Mouse (Mus musculus) right cerebral cortex, postnatal 36 days (tissue): ENCODE results near the gene Ifngr2.

ENCODE experiments used
- DNase-seq, 2 experiments: peaks; one replicate each; pipeline ENCODE4 v3.0.0; 2022; ENCODE audit warnings: low spot score in 2 of 2, mixed read lengths in 1 of 2

The Ifngr2 gene

DNA sequence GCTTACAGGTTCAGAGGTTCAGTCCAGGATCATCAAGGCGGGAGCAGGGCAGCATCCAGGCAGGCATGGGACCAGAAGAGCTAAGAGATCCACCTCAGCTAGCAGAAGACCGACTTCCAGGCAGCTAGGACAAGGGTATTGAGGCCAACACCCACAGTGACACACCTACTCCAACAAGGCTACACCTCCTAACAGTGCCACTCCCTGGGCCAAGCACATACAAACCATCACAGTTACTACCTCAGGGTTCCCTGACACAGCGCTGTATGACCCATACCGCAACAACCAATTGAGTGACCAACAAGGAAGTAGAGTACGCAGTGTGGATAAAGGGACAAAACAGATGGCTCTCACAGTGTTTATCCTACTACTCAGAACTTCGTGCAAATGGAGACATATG, 10.5 kb upstream of the Ifngr2 start:
- no peak for DNase-seq

DNA sequence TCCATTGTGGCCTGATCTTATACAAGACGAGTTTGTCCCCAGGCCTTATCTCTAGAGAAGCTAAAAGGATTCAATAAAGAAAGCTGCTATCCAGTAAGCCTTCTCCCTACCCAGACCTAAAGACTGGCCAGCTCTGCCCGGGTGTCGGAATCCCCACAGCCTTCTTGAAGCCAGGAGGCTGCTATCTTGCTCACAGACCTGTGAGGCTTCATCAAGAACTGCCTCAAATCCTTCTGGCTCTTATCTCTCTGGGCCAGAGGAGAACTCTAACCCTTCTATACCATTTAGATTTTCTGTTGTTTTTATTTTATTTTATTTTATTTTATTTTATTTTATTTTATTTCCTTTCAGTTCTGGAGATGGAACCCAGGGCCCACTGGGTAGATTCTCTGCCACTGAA, 9.8 kb upstream of the Ifngr2 start:
- DNase-seq = no peak

DNA sequence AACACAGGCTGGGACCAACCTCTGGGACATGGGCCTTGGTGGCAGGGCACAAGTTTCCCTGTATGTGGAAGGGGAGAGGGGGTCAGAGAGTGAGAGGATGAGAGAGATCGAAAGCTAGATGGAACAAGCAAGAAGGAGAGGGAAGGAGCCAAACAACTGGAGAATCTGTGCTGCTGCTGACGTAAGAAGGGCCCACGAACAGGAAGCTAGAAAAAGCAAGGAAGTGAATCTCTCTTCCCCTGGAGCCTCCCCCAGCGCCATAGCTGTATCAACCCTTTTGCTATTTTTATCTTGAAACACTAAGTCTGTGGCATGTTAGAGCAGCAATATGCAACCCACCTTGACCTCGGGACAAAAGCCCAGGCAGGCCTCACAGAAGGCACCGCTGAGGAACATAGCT, 8.8 kb upstream of the Ifngr2 start:
- no peak for DNase-seq

DNA sequence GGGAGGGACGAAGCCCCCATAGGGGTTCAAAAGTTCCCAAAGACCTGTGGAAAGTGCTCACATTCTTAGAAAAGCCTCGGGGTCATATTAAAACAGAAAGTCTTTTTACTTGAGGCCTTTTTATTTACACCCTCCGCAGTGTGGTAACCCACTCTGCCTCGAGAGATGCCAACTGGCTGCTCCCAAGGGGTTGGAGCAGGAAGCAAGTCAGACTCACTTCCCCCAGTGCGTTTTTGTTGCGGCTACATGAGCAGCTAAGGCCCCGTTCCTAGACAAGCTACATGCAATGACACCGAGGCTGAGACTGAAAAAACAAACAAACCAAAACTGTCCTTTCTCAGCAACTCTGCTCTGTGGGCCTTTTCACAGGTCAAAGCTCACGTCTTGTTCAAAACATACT, 8.4 kb upstream of the Ifngr2 start:
- DNase-seq = no peak

DNA sequence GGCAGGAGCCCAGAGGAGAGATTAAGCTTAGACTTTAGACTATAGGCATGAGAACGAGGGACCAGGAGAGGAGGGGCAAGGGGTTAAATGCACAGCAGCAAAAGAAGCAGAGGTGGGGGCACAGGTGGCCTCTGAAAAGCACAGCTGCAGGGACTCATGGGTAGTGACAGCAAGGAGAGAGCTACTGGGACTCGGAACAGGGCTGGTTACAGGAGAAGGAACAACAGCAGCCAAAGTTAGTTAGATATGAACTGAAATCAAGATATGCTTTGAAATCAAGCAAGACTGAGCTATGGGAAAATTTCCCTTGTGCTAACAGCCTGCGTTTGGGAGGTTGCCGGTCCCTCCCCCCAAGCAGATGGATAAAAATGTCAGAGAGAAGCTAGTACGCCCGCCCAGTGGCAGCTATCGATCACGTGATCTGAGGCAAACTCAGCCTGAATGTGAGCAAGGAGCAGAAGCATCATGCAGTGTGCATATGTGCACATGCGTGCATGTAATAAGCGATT, 5.2 kb upstream of the Ifngr2 start:
- DNase-seq = no peak

DNA sequence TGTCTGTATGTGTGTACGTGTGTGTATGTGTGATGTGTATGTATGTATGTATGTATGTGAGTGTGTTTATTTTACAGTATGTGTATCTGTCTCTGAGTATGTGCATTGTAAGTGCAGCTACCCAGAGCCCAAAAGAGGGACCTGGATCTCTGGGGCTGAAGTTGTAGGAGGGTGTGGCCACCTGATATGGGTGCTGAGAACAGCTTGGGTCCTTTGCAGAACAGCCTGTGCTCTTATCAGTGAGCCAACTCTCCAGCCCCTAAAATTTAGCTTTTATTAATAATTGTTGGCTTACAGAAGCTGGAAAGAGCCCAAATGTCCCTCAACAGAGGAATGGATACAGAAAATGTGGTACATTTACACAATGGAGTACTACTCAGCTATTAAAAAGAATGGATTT, 3.3 kb upstream of the Ifngr2 start:
- DNase-seq = no peak

DNA sequence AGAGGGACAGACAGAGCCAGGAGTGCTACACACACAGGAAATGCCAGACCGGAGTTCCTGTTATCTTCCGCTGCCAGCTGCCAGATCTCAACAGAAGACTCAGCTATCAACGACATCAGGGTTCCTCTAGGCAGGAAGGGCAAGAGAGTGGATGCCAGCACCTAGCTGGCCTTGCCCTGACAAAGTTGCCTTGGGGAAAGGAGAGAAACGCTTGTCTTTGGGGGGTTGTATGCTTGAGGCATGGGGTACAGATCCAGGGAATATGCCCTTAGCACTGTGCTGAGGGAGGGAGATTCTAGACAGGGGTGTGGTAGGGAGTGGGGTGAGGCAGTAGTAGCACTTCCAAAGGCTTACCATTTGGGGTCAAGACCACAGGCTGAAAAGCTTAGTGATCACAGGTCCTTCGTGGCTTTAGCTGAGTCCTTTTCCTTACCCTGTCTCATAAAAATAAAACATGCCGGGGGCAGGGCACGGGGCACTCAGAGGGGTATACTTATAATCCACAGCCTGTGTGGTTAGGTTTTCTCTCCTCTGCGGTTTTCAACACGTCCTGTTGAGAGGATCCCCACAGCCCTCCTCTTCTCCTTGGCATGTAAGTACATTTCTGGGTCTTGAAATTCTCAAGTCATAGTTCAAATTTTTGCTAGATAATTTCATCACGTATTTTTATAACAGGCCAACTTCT, 1.1 kb upstream of the Ifngr2 start:
- no peak for DNase-seq

DNA sequence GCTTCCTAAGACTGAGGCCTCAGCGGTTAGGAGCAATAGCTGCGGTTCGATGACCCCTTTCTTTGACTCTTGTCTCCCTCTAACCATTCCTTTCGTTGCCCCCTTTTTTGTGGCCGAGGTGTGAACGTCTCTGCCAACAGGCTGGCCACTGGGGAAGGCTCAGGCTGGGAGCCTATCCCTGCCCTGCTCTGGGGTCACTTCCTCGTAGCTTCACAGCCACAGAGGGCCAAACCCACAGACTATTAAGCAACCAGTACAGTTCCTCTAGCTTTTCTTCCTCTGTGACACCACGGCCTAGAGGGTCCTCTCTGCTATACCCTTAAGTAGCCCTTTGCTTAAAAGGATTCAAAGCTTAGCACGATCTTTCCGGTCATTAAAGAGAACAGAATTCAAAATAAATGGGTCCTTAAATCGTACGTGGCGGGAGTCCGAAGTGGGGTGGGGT, 459 bp upstream of the Ifngr2 start:
- no peak for DNase-seq

DNA sequence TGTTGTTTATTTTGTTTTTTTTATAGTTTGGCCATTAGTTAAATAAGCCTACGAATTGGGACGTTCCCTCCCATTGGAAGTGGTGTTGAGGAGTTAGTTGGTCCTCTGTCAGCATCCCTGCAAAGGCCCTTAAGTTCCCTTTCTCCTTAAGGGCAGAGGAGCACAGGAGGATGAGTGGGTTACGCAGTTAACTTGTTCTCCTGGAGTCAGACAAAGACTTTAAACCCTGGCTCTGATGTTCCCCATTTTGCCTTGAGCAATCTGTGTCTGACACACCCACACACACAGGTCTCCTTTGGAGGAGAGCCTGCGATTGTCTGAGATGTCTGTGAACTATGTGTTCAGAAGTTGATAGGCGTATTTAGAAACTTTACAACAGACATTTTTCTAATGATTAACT, 1.1 kb downstream of the Ifngr2 start:
- no peak for DNase-seq

DNA sequence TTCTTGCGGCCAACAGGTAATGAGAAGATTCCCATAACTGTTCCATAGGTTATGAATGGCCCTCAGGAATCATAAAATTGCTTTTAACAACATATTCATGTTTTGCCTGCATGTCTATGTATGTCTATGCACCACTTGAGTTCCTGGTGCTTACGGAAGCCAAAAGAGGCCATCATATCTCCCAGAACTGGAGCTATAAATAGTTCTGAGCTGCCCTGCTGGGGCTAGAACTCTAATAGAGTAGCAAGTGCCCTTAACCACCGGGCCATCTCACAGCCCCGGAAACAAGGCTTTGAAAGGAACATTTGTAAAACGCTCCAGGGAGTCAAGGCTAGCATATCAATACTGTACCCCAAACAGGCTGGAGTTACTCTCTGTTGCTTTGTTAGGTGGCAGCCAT, 1.7 kb downstream of the Ifngr2 start:
- no peak for DNase-seq

DNA sequence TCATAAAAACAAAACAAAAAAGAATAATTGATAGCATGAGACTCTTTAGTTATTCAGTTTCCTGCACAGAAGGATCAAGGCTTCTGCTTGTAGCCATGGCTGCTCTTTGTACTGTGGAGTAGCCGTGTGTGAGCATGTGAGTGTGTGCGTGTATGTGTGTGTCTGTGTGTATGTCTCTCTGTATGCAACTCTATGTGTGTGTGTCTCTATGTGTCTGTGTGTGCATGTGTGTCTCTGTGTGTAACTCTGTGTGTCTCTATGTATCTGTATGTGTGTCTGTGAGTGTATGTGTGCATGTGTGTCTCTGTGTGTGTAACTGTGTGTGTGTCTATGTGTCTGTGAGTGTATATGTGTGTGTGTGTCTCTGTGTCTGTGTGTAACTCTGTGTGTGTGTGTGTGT, 2.1 kb downstream of the Ifngr2 start:
- DNase-seq = no peak

DNA sequence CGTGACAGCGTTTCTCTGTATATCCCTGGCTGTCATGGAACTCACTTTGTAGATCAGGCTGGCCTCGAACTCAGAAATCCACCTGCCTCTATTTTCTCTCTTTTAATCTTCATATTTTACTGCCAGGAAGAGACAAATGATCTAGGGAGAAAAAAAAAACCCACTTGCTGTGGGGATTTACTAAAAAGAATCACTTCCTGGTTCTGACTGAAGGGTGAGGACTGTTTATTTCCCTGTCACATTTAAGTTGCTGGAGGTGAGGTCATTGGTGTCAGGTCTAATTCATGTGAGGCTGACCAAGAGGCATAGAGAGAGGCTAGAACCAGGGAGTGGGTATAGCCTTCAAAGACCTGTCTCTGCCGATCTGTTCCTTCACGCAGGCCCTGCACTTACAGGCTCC, 2.7 kb downstream of the Ifngr2 start:
- DNase-seq = no peak

DNA sequence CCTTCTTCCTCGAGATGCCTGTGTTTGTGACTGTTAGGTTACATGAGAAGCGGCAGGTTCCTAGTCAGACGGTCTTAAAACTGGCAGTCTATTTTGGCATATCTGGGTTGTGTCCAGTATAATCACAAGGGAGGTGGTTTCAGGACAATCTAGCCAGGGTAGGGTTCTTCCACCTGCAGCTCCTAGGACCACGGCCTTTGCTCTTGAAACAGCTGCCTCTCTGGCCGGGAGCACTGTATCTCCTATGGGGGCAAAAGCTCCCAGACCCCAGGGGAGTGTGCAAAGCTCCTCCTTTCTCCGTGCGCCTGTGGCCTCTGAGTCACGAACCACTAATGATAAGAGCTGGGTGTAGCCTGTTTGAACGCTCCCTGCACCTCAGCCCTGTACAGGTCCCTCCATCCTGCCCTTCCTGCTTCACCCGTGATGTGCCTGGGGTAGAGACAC, 4.2 kb downstream of the Ifngr2 start:
- DNase-seq = no peak

DNA sequence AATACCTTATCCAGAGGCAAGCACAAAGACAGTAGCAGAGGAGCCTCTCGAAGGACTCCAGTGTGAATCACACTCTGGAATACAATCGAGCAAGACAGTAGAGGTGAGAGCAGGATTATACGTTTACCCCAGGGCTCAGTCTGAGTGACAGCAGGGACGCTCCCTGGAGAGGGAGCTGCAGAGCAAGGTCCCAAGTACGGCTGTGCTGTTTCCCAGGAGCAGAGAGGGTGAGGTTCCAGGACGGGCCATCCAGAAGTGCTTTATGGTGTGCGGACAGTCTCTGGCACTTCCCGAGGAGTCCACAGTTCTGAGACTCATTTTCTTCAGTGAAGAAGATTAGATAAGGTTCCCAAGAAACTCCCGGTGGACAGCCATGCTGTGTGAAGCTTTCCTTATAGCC, 5.2 kb downstream of the Ifngr2 start:
- DNase-seq = no peak

DNA sequence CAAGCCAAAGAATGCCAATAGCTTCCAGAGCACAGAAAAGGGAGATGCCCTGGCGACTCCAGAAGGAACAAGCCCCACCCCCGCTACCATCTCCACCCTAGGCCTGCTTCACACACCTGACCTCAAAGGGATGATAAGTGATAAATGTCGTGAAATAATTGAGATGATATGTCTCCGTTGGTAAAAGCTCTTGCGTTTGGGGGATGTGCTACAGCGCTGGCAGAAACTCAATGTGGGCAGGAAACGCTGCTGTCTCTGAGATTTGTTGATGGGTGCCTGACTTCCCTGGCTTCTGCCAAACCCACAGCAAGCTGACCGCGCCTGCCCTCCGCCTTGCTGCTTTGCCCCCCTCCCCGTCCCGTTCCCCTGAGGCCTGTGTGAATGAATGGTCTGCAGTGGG, 6.8 kb downstream of the Ifngr2 start:
- DNase-seq = no peak

DNA sequence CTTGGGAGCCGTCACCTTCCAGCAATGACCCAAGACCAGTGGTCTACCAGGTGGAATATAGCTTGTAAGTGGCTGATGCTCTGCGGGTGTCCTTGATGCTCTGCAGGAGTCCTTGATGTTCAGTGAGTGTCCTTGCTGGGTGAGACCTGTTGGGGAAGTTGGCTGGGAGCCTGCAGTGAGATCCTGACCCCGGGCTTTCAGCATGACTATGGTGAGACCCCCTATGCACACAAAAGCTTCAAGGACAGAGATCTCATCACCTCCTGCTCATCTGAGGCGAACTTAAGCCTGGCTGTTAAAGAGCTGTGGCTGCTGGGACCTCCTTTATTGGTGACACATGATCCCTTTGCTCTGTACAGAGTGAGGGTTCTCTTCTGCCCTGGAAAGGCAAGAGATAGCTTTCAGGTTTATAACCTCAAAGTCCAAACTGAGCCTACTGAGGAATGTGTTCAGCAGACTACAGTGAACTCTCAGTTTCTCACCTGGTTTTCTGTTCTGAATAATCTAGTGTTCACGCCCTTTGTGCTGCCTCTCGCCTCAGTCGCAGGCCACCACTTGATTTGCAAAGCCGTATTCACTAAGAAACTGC, 8.2 kb downstream of the Ifngr2 start:
- no peak for DNase-seq

DNA sequence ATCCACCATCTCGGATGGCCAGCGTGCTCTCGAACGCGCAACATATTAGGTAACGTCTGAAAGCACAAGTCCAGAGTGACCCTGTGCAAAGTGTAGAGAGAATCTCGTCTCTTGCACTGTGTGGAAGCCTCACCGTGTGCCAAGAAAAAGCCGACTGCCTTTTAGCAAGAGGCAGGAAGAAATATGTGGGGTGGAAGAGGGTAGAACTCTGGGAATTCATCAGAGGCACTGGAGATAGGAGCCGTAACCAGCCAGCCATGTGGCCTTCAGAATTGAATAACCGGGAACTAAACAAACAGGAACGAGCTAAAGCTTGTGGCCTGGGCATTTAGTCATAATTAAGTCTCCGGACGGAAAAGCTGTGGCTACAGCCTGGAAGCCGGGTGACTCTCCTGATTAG, 9.8 kb downstream of the Ifngr2 start:
- DNase-seq = no peak

DNA sequence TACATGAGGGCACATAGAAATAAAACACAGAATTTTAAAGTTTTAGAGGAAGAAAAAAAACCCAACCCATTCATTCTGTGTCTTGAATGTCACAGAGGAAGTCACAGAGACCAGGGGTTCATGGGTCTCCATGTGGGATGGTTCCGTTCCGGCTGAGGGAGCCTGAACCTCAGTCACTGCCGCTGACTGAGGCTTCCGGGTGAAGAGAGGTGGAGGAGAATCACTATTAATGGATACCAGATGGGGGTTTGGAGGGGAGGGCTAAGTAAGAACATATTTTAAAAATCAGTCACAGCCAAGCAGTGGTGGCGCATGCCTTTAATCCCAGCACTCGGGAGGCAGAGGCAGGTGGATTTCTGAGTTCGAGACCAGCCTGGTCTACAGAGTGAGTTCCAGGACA, 10.3 kb downstream of the Ifngr2 start:
- no peak for DNase-seq

DNA sequence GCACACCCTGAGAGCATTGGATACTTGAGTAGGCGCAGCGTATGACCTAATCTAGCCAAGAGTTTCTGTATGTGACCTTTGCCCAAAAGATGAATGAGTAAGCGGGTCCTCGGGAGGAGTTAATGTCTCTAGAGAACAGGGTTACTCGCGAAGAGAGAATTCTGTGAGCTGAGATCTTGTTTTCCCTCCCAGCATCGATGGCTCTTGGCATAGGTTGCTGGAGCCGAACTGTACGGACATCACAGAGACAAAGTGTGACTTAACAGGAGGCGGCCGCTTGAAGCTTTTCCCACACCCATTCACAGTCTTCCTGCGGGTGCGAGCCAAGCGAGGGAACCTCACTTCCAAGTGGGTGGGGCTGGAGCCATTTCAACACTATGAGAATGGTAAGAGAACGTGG, 10.8 kb downstream of the Ifngr2 start:
- peak; percentile 27 to 39 for DNase-seq

DNA sequence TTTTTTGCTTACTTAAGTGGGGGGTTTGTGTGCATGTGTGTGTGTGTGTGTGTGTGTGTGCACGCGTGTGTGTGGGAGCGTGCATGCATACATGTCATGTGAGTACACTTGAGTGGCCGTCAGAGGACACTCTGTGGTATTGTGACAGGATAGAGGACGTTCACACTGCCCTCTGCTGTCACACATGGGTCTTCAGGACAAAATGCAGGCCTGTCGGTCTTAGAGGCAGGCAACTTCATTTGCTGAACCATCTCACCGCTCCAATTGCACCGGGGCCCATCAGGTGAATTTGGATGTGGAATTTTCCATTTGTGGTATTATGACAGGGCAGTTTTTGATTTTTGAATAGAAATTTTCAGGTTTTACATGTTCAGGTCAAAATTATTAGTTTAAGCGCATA, 14.2 kb downstream of the Ifngr2 start:
- no peak for DNase-seq

DNA sequence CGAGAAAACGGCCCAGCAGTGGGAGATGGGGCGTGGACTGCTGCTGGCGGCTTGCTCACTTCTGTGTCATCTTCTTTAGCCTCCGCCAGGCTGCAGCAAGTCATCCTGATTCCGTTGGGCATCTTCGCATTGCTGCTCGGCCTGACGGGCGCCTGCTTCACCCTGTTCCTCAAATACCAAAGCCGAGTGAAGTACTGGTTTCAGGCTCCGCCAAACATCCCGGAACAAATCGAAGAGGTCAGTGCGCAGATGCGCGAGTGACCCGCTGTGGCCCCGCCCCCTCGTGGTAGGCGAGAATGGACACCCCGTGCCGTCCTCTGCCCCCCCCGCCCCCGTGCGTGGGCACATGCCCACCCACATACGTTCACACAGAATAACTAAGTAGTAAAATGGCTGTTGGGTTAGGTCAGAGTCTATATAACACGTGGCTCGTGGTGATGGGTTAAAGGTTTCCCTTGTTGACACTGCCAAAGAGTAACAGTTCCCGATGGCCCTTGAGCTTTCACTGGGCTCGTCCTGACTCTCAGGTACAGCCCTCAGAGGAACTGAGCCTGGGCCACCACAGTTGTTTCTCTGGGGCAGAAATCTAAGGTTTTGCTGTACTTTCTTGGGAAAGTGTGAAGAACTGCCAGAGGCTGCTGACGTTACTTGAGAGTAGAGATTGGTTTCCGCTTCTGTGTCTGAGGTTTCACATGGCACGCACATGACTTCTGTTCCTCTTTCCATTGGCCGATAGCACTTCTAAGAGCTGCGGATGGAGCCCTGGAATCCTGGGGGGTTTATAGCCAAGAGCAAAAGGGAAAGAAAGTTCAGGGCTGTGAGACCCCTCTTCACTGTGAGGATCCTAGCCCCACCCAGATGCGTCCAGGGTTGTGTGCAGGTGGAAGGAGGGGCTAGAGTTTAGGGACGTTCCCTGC, 14.9 kb downstream of the Ifngr2 start:
- no peak for DNase-seq

DNA sequence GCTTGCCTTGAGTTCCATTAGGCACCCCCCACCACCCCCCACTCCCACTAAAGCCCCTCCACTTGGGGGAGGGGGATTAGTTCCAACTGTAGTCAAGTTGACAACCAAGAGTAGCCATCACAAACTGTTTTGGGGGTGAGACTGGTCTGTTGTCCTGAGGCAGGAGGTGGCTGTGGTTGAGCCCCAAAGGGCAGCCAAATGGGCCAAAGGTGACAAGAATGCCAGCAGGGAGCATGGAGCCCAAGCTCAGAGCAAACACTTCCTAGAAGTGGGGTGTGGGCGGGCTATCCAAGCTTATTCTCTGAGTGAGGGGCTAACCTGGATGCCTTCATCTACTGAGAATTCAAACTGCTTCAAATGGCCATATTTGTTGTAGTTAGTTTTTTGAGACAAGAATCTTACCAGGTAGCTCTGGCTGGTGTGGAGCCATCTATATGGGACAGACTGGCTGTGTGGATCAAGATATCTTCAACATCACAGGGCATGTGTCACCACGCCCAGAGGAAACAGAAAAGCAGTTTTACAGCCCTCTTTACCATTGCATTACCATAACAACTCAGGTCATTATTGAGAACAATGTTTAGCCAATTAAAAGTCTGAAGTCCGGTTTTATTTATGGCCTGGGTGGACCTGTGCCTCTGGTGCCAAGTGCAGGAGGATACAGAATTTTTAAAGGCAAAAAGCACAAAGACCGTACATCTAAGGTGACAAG, 17.9 kb downstream of the Ifngr2 start:
- no peak for DNase-seq
